Mouse (Mus musculus): Measurements from ENCODE around the gene Kl.

DNA sequence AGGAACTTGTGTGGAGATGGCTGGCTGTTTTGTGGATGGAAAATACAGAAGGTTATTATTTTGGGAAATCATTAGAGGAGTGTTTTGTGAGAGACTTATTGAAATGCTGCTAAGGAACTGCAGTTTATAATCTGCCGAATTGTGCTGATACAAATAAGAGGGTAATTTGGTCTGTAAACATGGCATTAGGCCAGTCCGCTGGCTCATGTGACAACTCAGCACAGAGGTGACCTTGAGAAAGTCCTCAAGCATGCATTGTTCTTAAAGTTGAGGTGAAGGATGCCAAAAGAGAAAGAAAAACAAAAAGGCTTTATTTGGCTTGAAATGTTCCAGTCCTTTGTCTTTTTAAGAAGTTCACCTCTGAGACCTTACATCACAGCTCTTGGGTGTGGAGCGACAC, 21.8 kb downstream of the Kl start:
- no peak for TF ChIP-seq CTCF (IDR thresholded peaks at IDR 0.05; ENCODE audit: low read depth, low read length)
- no peak for TF ChIP-seq TAL1 (conservative IDR thresholded peaks at IDR 0.05; ENCODE audit: low read depth, low read length)

Measured in G1E (cell line).